Mouse (Mus musculus): ENCODE results near the gene Cgn. TPM values are rescaled to one million over a fixed set of nuclear protein-coding genes. Genes with fewer than 3 reads are reported as not detected.

Gene Cgn
- polyA plus RNA-seq, 2 experiments, result 4.6 to 8.0 TPM

DNA sequence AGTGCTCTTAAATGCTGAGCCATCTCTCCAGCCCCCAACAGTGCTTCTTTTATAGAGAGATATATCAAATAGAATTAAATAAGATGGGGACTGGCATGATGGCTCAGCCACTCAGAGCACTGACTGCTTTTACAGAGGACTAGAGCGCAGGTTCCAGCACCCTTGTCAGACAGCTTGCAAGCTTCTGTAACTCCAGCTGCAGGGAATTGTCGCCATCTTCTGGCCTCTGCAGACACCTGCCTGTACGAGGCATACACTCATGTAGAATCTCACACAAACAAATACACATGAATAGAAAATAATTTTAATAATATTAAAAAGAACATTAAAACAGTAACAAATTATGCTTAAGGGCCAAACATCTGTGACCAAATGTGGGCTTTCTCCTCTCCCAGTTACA is 37.8 kb upstream of the Cgn start:
- no peak overlapping the region for H3K27ac ChIP-seq (replicated peaks; ENCODE audit: low read depth, low read length)
- H3K4me1 ChIP-seq (ENCODE audit: control insufficient read depth, insufficient read depth, low read length), result 0 out of 2 replicates have a peak, but pooled peaks cover 5% of the 10 kb centered on the region
- H3K9ac ChIP-seq (ENCODE audit: low read depth, low read length, severe bottlenecking), result no peak overlapping the region
- no peak for ATAC-seq (ENCODE audit: low FRiP score, low read depth)
- H3K9me3 ChIP-seq (ENCODE audit: control insufficient read depth, low read length), result no peaks in the 10 kb centered on the region
- H3K27me3 ChIP-seq (ENCODE audit: control insufficient read depth, insufficient read depth, low read length), result no peaks in the 10 kb centered on the region
- H3K36me3 ChIP-seq (ENCODE audit: control insufficient read depth, insufficient read depth, low read length), result no peaks in the 10 kb centered on the region
- TF ChIP-seq POLR2A (IDR thresholded peaks at IDR 0.05; ENCODE audit: borderline replicate concordance, extremely low read depth, insufficient read depth, insufficient read length), result no peak
- no peak overlapping the region for H3K4me3 ChIP-seq (replicated peaks; ENCODE audit: low read length)
- DNase-seq (ENCODE audit: low spot score), result no peak
- H3K4me2 ChIP-seq (replicated peaks; ENCODE audit: low read depth, low read length, severe bottlenecking), result no peak overlapping the region
- 84% methylated on average over 3 of the region's 3 CpGs for WGBS

DNA sequence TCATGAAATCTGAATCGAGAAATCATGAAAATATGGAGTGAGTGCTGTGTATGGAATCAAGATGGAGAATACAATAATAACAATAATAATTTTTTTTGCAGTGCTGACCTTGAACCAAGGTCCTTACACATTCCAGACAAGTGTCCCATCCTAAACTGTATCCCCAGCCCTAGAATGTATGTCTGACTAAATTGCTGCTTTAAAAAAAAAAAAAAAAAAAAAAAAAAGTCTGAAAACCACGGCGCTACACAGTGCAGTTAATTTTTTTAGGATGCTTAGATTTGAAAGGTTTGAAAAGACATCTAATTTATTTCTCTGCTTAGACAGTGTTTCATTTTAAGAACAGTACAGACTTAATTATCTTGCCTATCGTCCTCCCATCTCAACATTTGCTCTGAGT is 35.8 kb upstream of the Cgn start:
- no peaks in the 10 kb centered on the region for H3K36me3 ChIP-seq (ENCODE audit: control insufficient read depth, insufficient read depth, low read length)
- H3K4me3 ChIP-seq (replicated peaks; ENCODE audit: low read length), result peak overlapping the region; percentile 60
- ATAC-seq (ENCODE audit: low FRiP score, low read depth), result no peak
- H3K27me3 ChIP-seq (ENCODE audit: control insufficient read depth, insufficient read depth, low read length), result no peaks in the 10 kb centered on the region
- TF ChIP-seq POLR2A (IDR thresholded peaks at IDR 0.05; ENCODE audit: borderline replicate concordance, extremely low read depth, insufficient read depth, insufficient read length), result no peak
- no peak overlapping the region for H3K27ac ChIP-seq (replicated peaks; ENCODE audit: low read depth, low read length)
- H3K4me2 ChIP-seq (replicated peaks; ENCODE audit: low read depth, low read length, severe bottlenecking), result peak overlapping the region; percentile 56
- H3K9ac ChIP-seq (ENCODE audit: low read depth, low read length, severe bottlenecking), result no peak overlapping the region
- 80% methylated on average over 4 of the region's 4 CpGs for WGBS
- no peaks in the 10 kb centered on the region for H3K9me3 ChIP-seq (ENCODE audit: control insufficient read depth, low read length)
- no peak for DNase-seq (ENCODE audit: low spot score)
- H3K4me1 ChIP-seq (ENCODE audit: control insufficient read depth, insufficient read depth, low read length), result 0 out of 2 replicates have a peak, but pooled peaks cover 5% of the 10 kb centered on the region

DNA sequence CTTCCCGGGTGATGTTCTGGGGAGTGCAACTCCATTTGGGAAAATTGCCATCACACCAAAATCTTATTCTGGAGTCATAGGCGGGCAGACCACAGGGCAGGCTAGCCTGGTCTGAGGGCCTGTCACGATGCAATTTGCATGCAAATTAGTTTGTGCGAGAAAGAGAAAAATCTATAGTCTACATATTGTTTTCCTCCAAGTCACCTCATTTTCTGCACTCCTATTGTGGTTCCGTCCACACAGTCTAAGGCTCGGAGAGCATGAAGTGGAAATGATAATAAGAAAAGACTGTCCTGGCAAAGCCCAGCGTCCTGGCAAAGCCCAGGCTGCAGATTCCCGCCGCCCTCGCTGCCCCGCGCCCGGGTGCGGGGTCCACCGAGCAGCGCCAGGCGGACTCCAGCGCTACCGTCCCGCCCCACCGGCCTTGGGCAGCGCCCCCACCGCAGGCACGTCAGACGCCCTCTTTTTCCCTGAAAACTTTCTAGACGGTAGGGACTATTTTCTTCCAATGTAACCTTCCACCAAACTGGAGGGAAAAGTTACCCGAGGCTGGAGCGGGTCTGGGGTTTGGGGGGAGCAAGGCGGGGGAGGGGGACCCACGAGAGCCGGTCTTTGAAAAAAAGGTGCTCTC is 34.8 kb upstream of the Cgn start:
- Histone ChIP-seq H3K27me3 (ENCODE audit: control insufficient read depth, insufficient read depth, low read length) (no peaks in the 10 kb centered on the region), H3K27ac (replicated peaks; ENCODE audit: low read depth, low read length) (peak overlapping the region; percentile 92), H3K9me3 (ENCODE audit: control insufficient read depth, low read length) (no peaks in the 10 kb centered on the region), H3K36me3 (ENCODE audit: control insufficient read depth, insufficient read depth, low read length) (no peaks in the 10 kb centered on the region), H3K4me3 (replicated peaks; ENCODE audit: low read length) (peak overlapping the region; percentile 60), H3K4me1 (ENCODE audit: control insufficient read depth, insufficient read depth, low read length) (0 out of 2 replicates have a peak, but pooled peaks cover 5% of the 10 kb centered on the region), H3K9ac (ENCODE audit: low read depth, low read length, severe bottlenecking) (peak overlapping the region; percentile 88), H3K4me2 (replicated peaks; ENCODE audit: low read depth, low read length, severe bottlenecking) (peak overlapping the region; percentile 56)
- DNase-seq (ENCODE audit: low spot score), result peak; percentile 82
- ATAC-seq (ENCODE audit: low FRiP score, low read depth), result peak; percentile 71
- 2% methylated on average over 28 of the region's 31 CpGs for WGBS
- TF ChIP-seq POLR2A (IDR thresholded peaks at IDR 0.05; ENCODE audit: borderline replicate concordance, extremely low read depth, insufficient read depth, insufficient read length), result peak; percentile 70; the same call in 1 of the 2 replicates

DNA sequence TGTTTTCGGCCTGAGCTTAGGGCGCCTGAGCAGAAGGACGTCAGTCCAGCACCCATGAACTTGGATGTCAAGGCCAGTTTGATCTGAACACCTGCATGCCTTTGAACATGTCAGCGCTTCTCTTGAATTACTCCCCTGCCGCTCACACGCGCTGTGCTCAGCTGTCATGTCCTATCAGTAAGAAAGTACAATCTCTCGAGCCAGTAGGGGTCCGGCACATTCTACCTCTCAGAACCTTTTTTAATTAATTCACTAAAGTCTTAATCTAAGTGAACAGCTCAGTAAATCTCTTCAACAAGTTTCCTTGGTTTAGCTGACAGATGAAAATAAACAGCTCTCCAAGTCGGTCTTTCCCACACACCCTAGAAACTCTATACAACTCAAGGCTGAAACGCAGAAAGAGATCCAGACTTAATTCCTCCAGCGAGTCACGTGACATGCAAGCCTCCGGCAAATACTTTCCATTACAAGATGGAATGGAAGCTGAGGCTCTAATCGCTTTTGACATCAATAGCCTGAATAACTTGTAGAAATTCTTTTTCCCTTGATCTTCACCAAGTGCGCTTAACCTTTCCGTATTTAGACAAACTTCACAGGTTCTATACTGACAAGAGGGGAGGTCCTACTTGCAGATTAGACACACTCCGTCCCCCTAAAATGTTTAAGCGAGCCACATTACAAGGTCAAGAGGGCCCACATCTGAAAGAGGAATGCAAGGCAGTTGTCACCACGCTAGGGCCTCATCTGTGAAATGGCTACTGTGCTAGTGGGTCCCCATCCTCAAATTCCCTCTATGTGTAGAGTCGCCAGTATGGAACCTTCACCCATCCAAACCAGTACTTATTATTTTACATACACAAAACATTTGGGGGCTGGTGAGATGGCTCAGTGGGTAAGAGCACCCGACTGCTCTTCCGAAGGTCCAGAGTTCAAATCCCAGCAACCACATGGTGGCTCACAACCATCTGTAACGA is 33.4 kb upstream of the Cgn start:
- Histone ChIP-seq H3K36me3 (ENCODE audit: control insufficient read depth, insufficient read depth, low read length) (no peaks in the 10 kb centered on the region), H3K4me2 (replicated peaks; ENCODE audit: low read depth, low read length, severe bottlenecking) (no peak overlapping the region), H3K9ac (ENCODE audit: low read depth, low read length, severe bottlenecking) (no peak overlapping the region), H3K4me1 (ENCODE audit: control insufficient read depth, insufficient read depth, low read length) (0 out of 2 replicates have a peak, but pooled peaks cover 5% of the 10 kb centered on the region), H3K27ac (replicated peaks; ENCODE audit: low read depth, low read length) (peak overlapping the region; percentile 46; the same call in 1 of the 2 replicates), H3K9me3 (ENCODE audit: control insufficient read depth, low read length) (no peaks in the 10 kb centered on the region), H3K27me3 (ENCODE audit: control insufficient read depth, insufficient read depth, low read length) (no peaks in the 10 kb centered on the region), H3K4me3 (replicated peaks; ENCODE audit: low read length) (no peak overlapping the region)
- 67% methylated on average over 24 of the region's 24 CpGs for WGBS
- no peak for ATAC-seq (ENCODE audit: low FRiP score, low read depth)
- no peak for TF ChIP-seq POLR2A (IDR thresholded peaks at IDR 0.05; ENCODE audit: borderline replicate concordance, extremely low read depth, insufficient read depth, insufficient read length)
- peak; percentile 31 for DNase-seq (ENCODE audit: low spot score)

DNA sequence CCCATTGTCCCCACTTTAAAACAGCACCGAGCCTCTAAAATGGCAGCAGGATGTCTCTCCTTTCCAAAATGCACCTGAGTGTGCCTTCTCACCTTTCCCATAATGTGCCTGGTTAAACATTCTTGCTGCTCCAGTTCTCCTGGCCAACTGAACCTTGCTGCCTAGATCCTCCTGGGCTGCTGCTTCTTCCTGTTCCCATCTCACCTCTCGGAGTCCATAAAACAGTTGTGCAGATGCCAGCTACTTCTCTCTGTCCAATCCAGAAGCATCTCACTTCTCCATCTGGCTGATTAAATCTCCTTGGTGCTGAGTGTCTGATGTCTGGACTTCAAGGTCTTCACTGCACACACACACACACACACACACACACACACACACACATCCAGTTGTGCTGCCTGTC is 31.4 kb upstream of the Cgn start:
- Histone ChIP-seq H3K4me1 (ENCODE audit: control insufficient read depth, insufficient read depth, low read length) (0 out of 2 replicates have a peak, but pooled peaks cover 5% of the 10 kb centered on the region), H3K27me3 (ENCODE audit: control insufficient read depth, insufficient read depth, low read length) (no peaks in the 10 kb centered on the region), H3K4me3 (replicated peaks; ENCODE audit: low read length) (no peak overlapping the region), H3K27ac (replicated peaks; ENCODE audit: low read depth, low read length) (no peak overlapping the region), H3K9me3 (ENCODE audit: control insufficient read depth, low read length) (no peaks in the 10 kb centered on the region), H3K36me3 (ENCODE audit: control insufficient read depth, insufficient read depth, low read length) (no peaks in the 10 kb centered on the region), H3K9ac (ENCODE audit: low read depth, low read length, severe bottlenecking) (no peak overlapping the region), H3K4me2 (replicated peaks; ENCODE audit: low read depth, low read length, severe bottlenecking) (no peak overlapping the region)
- no peak for DNase-seq (ENCODE audit: low spot score)
- no peak for ATAC-seq (ENCODE audit: low FRiP score, low read depth)
- 77% methylated on average over 2 of the region's 2 CpGs for WGBS
- TF ChIP-seq POLR2A (IDR thresholded peaks at IDR 0.05; ENCODE audit: borderline replicate concordance, extremely low read depth, insufficient read depth, insufficient read length), result no peak
